Mouse (Mus musculus): ENCODE data around the gene Sumo3. TPM values are rescaled to one million over a fixed set of nuclear protein-coding genes. Genes with fewer than 3 reads are reported as not detected.

The Sumo3 gene
- polyA plus RNA-seq, 1 experiment from 2014 or later, result 350 TPM

DNA sequence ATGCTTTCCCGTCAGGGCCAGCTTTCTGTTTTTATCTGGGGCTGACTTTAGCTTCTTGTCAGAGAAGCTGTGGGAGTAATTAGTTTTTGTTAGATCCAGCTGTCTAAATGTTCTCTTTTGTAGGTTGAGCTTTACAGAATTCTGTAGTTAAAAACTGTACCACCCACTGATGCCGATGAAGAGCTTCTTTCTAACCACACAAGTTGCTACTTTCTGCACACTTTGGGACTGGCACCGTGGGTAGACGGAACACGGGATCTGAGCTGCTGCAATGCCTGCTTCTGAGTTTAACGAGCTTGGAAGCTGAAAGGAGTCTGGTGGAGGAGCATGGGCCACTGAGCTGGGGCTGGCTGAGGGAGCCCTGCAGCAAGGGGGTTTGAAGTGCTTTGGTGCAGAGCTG is 14.4 kb upstream of the Sumo3 start:
- Histone ChIP-seq H3K27me3 (no peaks in the 10 kb centered on the region), H3K27ac (no peak overlapping the region), H3K4me2 (no peak overlapping the region), H3K4me3 (no peak overlapping the region), H3K9me3 (no peaks in the 10 kb centered on the region), H3K9ac (no peak overlapping the region), H3K4me1 (0 out of 2 replicates have a peak, but pooled peaks cover 11% of the 10 kb centered on the region), H3K36me3 (peaks cover 59% of the 10 kb centered on the region)
- no peak for ATAC-seq (ENCODE audit: borderline replicate concordance, extremely low read depth, low FRiP score, low TSS enrichment)
- 81% methylated on average over 6 of the region's 6 CpGs for WGBS

DNA sequence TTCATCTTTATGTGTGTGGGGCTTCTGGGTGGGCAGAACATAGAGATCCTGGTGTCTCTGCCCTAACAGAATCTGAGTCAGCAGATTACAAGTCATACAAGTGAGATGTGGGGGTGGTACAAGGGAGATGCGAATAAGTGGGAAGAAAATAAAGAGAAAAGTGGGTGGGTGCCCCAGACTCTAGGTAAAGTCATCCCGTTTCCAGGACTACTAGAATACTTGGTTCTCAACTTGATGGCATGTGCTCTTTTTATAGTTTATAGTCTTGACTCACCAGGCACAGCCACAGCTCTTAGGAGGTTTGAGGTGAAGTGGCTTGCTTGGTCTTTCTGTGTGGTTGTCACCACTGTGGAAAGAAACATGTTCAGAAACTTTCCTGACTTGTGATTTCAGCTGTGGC is 9.8 kb upstream of the Sumo3 start:
- ATAC-seq (ENCODE audit: borderline replicate concordance, extremely low read depth, low FRiP score, low TSS enrichment), result no peak
- no peaks in the 10 kb centered on the region for H3K9me3 ChIP-seq
- 80% methylated on average over 2 of the region's 2 CpGs for WGBS
- no peak overlapping the region for H3K9ac ChIP-seq
- H3K27me3 ChIP-seq, result no peaks in the 10 kb centered on the region
- H3K4me2 ChIP-seq, result no peak overlapping the region
- no peak overlapping the region for H3K4me3 ChIP-seq
- no peak overlapping the region for H3K27ac ChIP-seq
- no peaks in the 10 kb centered on the region for H3K4me1 ChIP-seq
- peaks cover 56% of the 10 kb centered on the region for H3K36me3 ChIP-seq

DNA sequence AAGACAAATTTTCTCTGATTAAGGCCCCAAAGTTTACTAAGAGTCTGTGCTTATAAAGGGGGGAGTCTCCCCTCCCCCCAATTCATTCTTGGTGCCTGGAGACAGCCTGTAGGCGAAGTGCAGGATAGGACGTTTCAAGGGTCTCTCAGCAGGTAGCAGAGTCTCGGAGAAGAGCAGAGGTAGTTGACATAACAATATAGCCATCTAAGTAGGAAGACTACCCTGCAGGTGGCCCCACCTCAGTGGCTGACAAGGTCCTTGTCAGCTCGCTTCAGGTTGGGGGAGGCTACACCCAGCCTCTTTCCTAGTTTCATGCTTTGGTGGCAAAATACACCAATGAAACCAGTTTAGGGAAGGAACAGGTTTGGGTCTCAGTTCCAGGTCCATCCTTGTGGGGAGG is 2.9 kb upstream of the Sumo3 start:
- Histone ChIP-seq H3K27me3 (no peaks in the 10 kb centered on the region), H3K4me3 (no peak overlapping the region), H3K4me2 (no peak overlapping the region), H3K4me1 (peaks cover 28% of the 10 kb centered on the region), H3K9me3 (no peaks in the 10 kb centered on the region), H3K36me3 (peaks cover 5% of the 10 kb centered on the region), H3K27ac (no peak overlapping the region), H3K9ac (no peak overlapping the region)
- WGBS, result 63% methylated on average over 4 of the region's 4 CpGs
- ATAC-seq (ENCODE audit: borderline replicate concordance, extremely low read depth, low FRiP score, low TSS enrichment), result no peak

DNA sequence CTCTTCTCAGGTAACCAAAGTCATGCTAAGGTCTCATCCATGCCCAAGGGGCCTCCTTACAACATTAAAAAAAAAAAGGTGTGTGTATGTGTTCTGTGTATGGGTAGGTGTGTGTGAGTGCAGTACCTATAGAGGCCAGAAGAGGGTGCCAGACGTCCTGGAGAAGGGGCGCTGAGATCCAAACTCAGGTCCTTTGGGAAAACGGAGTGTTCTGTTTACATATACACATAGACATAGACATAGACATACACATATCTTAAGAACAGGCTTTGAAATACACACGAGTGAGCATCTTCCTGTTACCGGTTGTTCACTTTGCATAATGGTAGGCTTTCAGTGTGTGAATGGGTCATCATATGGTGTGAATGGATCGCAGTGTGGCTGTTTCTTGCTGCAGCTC is 1.8 kb upstream of the Sumo3 start:
- Histone ChIP-seq H3K9ac (no peak overlapping the region), H3K4me1 (peaks cover 29% of the 10 kb centered on the region), H3K9me3 (no peaks in the 10 kb centered on the region), H3K27ac (peak overlapping the region; percentile 99), H3K4me2 (no peak overlapping the region), H3K27me3 (no peaks in the 10 kb centered on the region), H3K36me3 (no peaks in the 10 kb centered on the region; the same call in 1 of the 2 replicates), H3K4me3 (no peak overlapping the region)
- WGBS, result 88% methylated on average over 6 of the region's 6 CpGs
- no peak for ATAC-seq (ENCODE audit: borderline replicate concordance, extremely low read depth, low FRiP score, low TSS enrichment)

DNA sequence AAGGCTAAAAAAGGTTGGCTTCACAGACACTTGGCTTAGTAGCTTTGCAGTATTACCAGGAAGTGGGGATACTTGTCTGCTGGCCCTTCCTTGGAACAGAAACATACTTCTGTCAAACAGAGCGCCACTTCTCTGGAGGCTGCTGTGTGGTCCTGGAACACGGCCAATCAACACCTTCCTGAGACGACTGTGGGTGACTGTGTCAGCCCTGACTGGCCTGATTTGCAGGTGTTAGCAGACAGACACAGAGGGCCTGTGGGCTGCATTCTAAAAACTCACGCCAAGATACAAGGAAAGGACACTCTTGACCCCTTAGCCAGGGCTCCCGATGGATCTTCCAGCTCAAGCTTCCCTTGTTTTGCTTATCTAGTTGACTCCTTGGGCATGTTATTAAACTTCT is 939 bp upstream of the Sumo3 start:
- Histone ChIP-seq H3K27ac (peak overlapping the region; percentile 99), H3K4me1 (peaks cover 29% of the 10 kb centered on the region), H3K27me3 (no peaks in the 10 kb centered on the region), H3K4me2 (no peak overlapping the region), H3K4me3 (no peak overlapping the region), H3K9ac (no peak overlapping the region), H3K36me3 (peaks cover 2% of the 10 kb centered on the region; the same call in 1 of the 2 replicates), H3K9me3 (no peaks in the 10 kb centered on the region)
- ATAC-seq (ENCODE audit: borderline replicate concordance, extremely low read depth, low FRiP score, low TSS enrichment), result 0 out of 2 replicates have a peak, but pooled peaks have one; percentile 15
- WGBS, result 20% methylated on average over 5 of the region's 5 CpGs

DNA sequence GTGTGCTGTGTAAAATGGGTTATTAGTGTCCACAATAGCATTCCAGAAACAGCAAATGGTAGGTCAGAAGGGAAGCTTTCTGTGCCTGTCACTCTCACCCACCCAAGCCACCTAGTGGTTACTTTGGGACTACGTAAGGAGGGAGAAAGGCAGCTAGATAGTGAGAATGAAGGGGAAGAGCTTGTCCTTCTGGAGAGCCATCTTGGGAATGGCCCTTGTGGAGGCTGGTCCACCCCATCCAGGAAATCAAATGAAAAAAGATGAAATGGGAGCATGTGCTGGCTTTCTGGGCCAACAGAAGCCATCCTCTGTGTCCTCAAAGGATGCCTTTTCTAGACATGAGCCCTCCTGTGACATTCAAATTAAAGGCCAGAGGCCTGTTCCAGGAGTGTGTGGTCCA is 529 bp upstream of the Sumo3 start:
- ATAC-seq (ENCODE audit: borderline replicate concordance, extremely low read depth, low FRiP score, low TSS enrichment), result 0 out of 2 replicates have a peak, but pooled peaks have one; percentile 31
- no peaks in the 10 kb centered on the region for H3K27me3 ChIP-seq
- H3K4me2 ChIP-seq, result peak overlapping the region; percentile 88
- H3K4me3 ChIP-seq, result peak overlapping the region; percentile 77
- no peak overlapping the region for H3K9ac ChIP-seq
- H3K27ac ChIP-seq, result peak overlapping the region; percentile 99
- peaks cover 6% of the 10 kb centered on the region for H3K36me3 ChIP-seq
- peaks cover 29% of the 10 kb centered on the region for H3K4me1 ChIP-seq
- H3K9me3 ChIP-seq, result no peaks in the 10 kb centered on the region
- WGBS, result 23% methylated on average over 1 of the region's 1 CpGs

DNA sequence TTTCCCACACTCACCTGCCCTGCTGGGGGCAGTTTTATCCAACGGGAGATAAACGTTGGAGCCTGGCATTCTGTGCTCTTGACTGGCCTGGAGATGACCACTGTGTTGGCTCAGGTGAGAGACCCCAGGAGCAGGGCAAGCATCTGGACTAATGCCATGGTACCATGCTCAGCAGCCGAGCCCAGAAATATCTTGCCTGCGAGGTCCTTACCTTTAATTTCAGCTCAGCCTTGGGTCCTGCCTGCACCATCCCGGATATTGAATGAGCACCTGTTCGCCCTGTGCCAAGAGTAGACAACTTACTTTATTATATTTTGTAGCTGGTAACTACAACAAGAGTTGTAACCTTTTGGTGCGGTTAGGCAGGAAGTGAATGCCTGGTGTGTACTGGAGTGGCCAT is 958 bp downstream of the Sumo3 start:
- no peak; the same call in 1 of the 2 replicates for ATAC-seq (ENCODE audit: borderline replicate concordance, extremely low read depth, low FRiP score, low TSS enrichment)
- peak overlapping the region; percentile 88 for H3K4me2 ChIP-seq
- H3K9ac ChIP-seq, result peak overlapping the region; percentile 76
- H3K27me3 ChIP-seq, result no peaks in the 10 kb centered on the region
- H3K9me3 ChIP-seq, result no peaks in the 10 kb centered on the region
- H3K4me3 ChIP-seq, result peak overlapping the region; percentile 77
- WGBS, result 28% methylated on average over 7 of the region's 7 CpGs
- peaks cover 21% of the 10 kb centered on the region for H3K36me3 ChIP-seq
- peaks cover 29% of the 10 kb centered on the region for H3K4me1 ChIP-seq
- H3K27ac ChIP-seq, result peak overlapping the region; percentile 99

DNA sequence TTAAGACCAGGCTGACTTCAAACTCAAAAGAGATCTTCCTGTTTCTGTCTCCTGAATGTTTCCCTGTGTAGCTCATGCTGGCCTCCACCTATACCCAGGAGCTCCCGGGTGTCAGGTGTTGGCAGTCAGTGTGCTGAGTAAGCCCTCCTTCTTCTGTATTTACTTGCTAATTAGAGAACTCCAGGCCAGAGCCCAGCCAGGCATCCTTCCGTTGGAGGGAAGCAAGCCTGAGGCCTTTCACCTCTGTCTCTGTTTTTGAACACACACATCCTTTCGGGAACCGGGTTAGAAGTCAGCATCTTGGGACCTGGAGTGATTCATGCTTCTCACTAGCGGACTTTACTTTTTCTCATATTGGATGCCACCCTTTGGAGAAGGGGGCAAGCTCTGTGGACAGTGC is 1.5 kb downstream of the Sumo3 start:
- H3K9me3 ChIP-seq, result no peaks in the 10 kb centered on the region
- H3K4me3 ChIP-seq, result peak overlapping the region; percentile 77
- 59% methylated on average over 5 of the region's 5 CpGs for WGBS
- peaks cover 29% of the 10 kb centered on the region for H3K4me1 ChIP-seq
- ATAC-seq (ENCODE audit: borderline replicate concordance, extremely low read depth, low FRiP score, low TSS enrichment), result no peak
- H3K27me3 ChIP-seq, result no peaks in the 10 kb centered on the region
- no peak overlapping the region for H3K27ac ChIP-seq
- H3K4me2 ChIP-seq, result peak overlapping the region; percentile 88
- H3K36me3 ChIP-seq, result peaks cover 27% of the 10 kb centered on the region
- H3K9ac ChIP-seq, result peak overlapping the region; percentile 76; the same call in 1 of the 2 replicates

DNA sequence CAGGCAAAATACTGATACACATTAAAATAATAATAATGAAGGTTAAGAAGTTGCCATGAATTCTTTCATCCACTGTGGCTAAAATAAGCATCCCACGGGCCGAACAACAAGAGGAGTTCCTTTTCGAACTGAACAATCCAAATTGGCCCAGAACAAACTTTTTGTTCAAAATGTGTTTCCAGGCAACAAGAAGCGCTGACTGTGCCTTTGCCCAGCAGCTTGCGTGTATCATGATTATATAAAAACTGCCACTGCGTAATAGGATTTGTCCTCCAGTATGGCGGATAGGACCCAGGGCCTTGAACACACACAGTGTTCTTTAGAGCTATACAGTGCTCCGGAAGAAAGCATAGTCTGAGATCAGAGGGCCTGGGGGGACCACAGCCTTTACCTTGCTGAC is 2.7 kb downstream of the Sumo3 start:
- ATAC-seq (ENCODE audit: borderline replicate concordance, extremely low read depth, low FRiP score, low TSS enrichment), result no peak
- 93% methylated on average over 8 of the region's 8 CpGs for WGBS
- H3K4me2 ChIP-seq, result no peak overlapping the region
- H3K4me1 ChIP-seq, result peaks cover 29% of the 10 kb centered on the region
- H3K9me3 ChIP-seq, result no peaks in the 10 kb centered on the region
- no peak overlapping the region for H3K27ac ChIP-seq
- no peak overlapping the region for H3K4me3 ChIP-seq
- no peaks in the 10 kb centered on the region for H3K27me3 ChIP-seq
- H3K9ac ChIP-seq, result no peak overlapping the region
- H3K36me3 ChIP-seq, result peaks cover 39% of the 10 kb centered on the region

DNA sequence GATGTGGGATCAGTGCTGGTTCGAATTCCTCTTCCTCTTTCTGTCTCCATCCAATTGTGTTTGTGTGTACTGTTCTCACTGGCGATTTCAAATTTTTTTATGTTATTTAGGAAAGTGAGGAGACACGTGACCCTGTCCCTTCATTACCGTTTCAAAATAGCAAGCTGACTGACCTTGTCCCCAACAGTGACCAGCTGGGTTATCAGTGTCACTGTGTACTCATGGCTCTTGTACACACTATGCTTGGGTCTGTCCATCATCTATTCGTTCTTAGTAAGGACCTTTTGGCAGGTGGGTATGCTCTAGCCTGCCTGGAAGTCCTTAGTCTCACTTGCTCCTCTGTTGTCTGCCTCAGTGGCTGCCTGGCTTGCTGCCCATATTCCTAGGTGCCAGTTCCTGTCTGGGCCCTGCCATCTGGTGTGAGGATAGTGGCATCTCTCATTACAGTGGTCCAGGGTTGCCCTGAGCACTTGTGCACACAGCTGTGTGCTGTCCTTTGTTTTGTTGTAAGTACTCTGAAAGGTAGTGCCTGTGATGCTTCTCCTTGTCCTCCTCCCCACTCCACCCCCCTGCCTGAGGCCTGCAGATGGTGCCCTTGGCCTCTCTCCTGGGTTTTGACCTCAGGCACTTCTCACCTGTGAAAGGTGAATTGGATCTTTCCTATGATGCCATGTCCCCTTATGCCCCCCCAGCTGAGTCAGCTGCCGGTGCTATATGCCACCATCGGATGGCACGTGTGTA is 4.5 kb downstream of the Sumo3 start:
- ATAC-seq (ENCODE audit: borderline replicate concordance, extremely low read depth, low FRiP score, low TSS enrichment), result no peak
- H3K9me3 ChIP-seq, result no peaks in the 10 kb centered on the region

DNA sequence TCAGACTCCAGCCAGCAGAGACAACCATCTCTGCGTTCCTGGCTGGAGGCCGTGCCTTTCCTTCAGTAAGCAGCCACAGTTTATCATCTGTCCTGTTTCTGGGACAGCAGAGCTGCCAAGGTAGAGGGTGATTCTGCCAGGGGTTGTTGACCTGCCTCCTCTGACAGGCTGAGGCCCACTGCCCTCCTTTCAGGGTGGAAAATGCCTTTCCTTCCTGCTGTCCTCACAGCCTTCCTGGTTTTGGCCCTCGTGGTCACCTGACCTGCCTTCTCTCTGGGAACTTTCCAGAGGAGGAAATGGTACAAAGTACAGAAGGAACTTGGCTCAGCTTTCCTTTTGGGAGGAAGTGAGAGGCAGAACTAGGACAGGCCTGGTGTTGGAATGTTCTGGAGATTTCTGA is 7.5 kb downstream of the Sumo3 start:
- Histone ChIP-seq H3K36me3 (peaks cover 84% of the 10 kb centered on the region), H3K4me3 (no peak overlapping the region), H3K4me1 (no peaks in the 10 kb centered on the region), H3K9ac (no peak overlapping the region), H3K27ac (peak overlapping the region; percentile 54), H3K4me2 (no peak overlapping the region), H3K9me3 (no peaks in the 10 kb centered on the region), H3K27me3 (no peaks in the 10 kb centered on the region)
- peak; percentile 43; the same call in 1 of the 2 replicates for ATAC-seq (ENCODE audit: borderline replicate concordance, extremely low read depth, low FRiP score, low TSS enrichment)
- 61% methylated on average over 3 of the region's 3 CpGs for WGBS

More for the DNA sequence above, 4.5 kb downstream of the Sumo3 start:
- Histone ChIP-seq H3K4me2 (no peak overlapping the region), H3K4me3 (no peak overlapping the region), H3K27me3 (no peaks in the 10 kb centered on the region), H3K4me1 (peaks cover 17% of the 10 kb centered on the region), H3K9ac (no peak overlapping the region), H3K27ac (no peak overlapping the region), H3K36me3 (peaks cover 55% of the 10 kb centered on the region)
- 78% methylated on average over 8 of the region's 8 CpGs for WGBS

DNA sequence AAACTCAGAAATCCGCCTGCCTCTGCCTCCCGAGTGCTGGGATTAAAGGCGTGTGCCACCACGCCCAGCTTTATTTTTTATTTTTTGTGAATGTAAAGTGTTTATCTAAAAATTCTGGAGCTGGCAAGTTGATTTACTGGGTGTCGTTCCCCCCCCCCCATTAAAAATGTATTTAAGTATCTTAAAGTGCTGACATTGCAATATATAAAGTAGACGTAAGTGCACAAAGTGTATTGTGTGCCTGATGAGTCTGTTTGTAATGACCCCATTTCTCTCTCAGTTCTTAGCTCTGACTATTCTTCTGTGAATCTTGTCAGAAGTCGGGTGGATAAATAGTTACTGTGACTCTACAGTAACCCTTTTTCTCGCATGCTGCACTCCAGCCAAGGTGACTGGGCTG is 9.8 kb downstream of the Sumo3 start:
- ATAC-seq (ENCODE audit: borderline replicate concordance, extremely low read depth, low FRiP score, low TSS enrichment), result no peak
- WGBS, result 86% methylated on average over 8 of the region's 8 CpGs
- H3K4me1 ChIP-seq, result no peaks in the 10 kb centered on the region
- no peak overlapping the region for H3K4me2 ChIP-seq
- H3K9ac ChIP-seq, result no peak overlapping the region
- H3K27me3 ChIP-seq, result no peaks in the 10 kb centered on the region
- H3K9me3 ChIP-seq, result no peaks in the 10 kb centered on the region
- H3K36me3 ChIP-seq, result peaks cover 75% of the 10 kb centered on the region
- no peak overlapping the region for H3K4me3 ChIP-seq
- no peak overlapping the region for H3K27ac ChIP-seq

Data from lung, embryonic 15.5 days (tissue).